Mouse (Mus musculus) urinary bladder, postnatal 14 days (tissue): Measurements from ENCODE around the gene Olfr298.

Experiments
- DNase-seq: peaks from one replicate; pipeline ENCODE4 v3.0.0; 2021; ENCODE audit warnings: low spot score

The Olfr298 gene

DNA sequence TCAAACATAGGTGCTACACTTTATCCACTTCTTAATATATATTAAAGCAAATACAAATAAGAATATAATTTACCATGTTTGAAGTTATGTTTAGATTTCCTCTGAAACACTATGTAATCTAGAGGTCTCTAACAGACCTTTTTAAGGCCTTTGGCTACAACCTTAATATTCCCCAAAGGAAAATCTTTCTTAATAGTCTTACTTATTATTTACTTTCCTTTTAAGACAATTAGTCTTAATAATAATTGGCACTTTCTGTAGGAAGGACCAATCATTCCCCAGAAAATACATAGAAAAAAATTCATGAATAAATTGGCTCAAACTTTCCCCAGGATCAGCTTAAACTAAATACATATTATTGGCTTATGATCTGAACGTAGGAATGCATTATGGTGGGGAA is at the start of gene Olfr298:
TSS of gene Olfr298 (minus strand) at position 101 of the 400 bp plus-strand sequence.
- no peak for DNase-seq

- no peak for DNase-seq
Measured at GRCm38 (mm10) chr7:86519668-86520067, 27.4 kb upstream of the Olfr298 start, which contains the start of gene Olfr297. Olfr297 (plus strand) TSS chr7:86519968.

DNA sequence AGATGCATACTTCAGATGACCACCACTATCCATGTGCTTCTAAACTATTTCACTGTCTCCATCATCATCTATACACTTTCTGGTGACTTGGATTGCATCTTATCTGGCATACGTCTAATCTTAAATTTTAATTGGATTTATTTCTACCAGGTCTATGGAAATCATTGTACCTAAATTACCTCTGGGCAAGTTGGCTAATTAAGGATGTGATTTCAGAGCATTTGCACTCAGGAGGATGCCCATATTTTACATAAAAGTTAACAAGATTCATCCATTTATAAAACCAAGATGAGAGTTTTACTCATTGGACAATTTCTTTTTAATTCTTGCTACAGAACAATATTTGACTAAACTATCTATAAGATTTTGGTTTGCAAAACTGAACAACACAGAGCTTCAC is 32.7 kb downstream of the Olfr298 start, which contains the start of gene Olfr299:
TSS of gene Olfr299 (plus strand) at position 301 of the 400 bp plus-strand sequence.
- DNase-seq = no peak
